Mouse (Mus musculus) cerebellum, adult 18-20 months (tissue): ENCODE measurements at regions not wholly inside any gene's neighbourhood (a gene's known extent, or its start where the extent isn't known, plus 50 kb on each side); places are given as distances from the start of the nearest gene placed in this dataset.

Experiments used
- DNase-seq, 2 experiments: peaks; one replicate each; pipeline ENCODE4 v3.0.0; 2021

DNA sequence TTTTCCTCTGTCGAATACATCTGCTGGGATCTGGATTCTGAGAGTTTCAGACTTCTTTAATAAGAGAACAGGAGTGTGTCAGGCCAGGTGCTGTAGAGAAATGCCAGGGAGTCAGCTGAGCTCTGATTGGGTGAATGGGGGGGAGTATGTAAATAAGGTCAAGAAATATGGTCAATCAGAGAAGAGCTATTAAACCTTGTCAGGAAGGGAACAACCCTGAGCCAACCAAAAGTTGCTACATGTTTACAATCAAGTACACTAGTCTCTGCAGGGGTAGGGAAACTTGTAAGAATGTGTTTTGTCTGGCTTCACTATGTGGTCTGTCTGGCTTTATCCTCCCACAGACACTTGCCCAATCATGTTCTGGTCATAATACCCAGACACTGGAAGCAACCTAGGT is 60.4 kb upstream of the Thpo start:
- no peak for DNase-seq
